Mouse (Mus musculus) CH12.LX (cell line): ENCODE results near the gene Atg101.

ENCODE experiments used
- CHD1 ChIP-seq: IDR thresholded peaks from 2 replicates; pipeline ENCODE4 v1.6.1; 2012; ENCODE audit warnings: low read depth, low read length, improper control_type of control experiment, inconsistent platforms
- ELF1 ChIP-seq: IDR thresholded peaks from 2 replicates; pipeline ENCODE4 v1.6.1; 2014; ENCODE audit warnings: low read depth, mild to moderate bottlenecking, inconsistent platforms, low read length, improper control_type of control experiment
- EP300 ChIP-seq: IDR thresholded peaks from 2 replicates; pipeline ENCODE4 v1.6.1; 2011; ENCODE audit warnings: low read length, improper control_type of control experiment
- ETS1 ChIP-seq: conservative IDR thresholded peaks from 2 replicates; pipeline ENCODE4 v1.6.1; 2012; ENCODE audit warnings: low read depth, mild to moderate bottlenecking, inconsistent platforms, low read length, improper control_type of control experiment, moderate library complexity
- HCFC1 ChIP-seq: IDR thresholded peaks from 2 replicates; pipeline ENCODE4 v1.6.1; 2012; ENCODE audit warnings: low read depth, mild to moderate bottlenecking, inconsistent platforms, low read length, improper control_type of control experiment
- JUND ChIP-seq: conservative IDR thresholded peaks from 2 replicates; pipeline ENCODE4 v1.6.1; 2011; ENCODE audit warnings: low read depth, low read length, improper control_type of control experiment
- MAFK ChIP-seq: IDR thresholded peaks from 2 replicates; pipeline ENCODE4 v1.6.1; 2011; ENCODE audit warnings: low read length, improper control_type of control experiment; ENCODE audit not compliant: insufficient replicate concordance
- NRF1 ChIP-seq: IDR thresholded peaks from 2 replicates; pipeline ENCODE4 v1.6.1; 2014; ENCODE audit warnings: low read depth, mild to moderate bottlenecking, inconsistent platforms, low read length, improper control_type of control experiment, moderate library complexity
- PAX5 ChIP-seq: IDR thresholded peaks from 2 replicates; pipeline ENCODE4 v1.6.1; 2012; ENCODE audit warnings: low read length, inconsistent platforms, mixed read lengths
- POLR2A ChIP-seq: IDR thresholded peaks from 2 replicates; pipeline ENCODE4 v1.6.1; 2011; ENCODE audit warnings: low read depth, mild to moderate bottlenecking, improper control_type of control experiment, low read length
- RAD21 ChIP-seq: IDR thresholded peaks from 2 replicates; pipeline ENCODE4 v1.6.1; 2011; ENCODE audit warnings: low read depth, mild to moderate bottlenecking, low read length, improper control_type of control experiment, moderate library complexity
- RCOR1 ChIP-seq: conservative IDR thresholded peaks from 2 replicates; pipeline ENCODE4 v1.6.1; 2012; ENCODE audit warnings: low read depth, mild to moderate bottlenecking, inconsistent platforms, low read length, improper control_type of control experiment
- TBP ChIP-seq: conservative IDR thresholded peaks from 2 replicates; pipeline ENCODE4 v1.6.1; 2011; ENCODE audit warnings: low read depth, low read length, improper control_type of control experiment
- ZKSCAN1 ChIP-seq: IDR thresholded peaks from 2 replicates; pipeline ENCODE4 v1.6.1; 2012; ENCODE audit warnings: low read depth, inconsistent platforms, low read length, improper control_type of control experiment, borderline replicate concordance

DNA sequence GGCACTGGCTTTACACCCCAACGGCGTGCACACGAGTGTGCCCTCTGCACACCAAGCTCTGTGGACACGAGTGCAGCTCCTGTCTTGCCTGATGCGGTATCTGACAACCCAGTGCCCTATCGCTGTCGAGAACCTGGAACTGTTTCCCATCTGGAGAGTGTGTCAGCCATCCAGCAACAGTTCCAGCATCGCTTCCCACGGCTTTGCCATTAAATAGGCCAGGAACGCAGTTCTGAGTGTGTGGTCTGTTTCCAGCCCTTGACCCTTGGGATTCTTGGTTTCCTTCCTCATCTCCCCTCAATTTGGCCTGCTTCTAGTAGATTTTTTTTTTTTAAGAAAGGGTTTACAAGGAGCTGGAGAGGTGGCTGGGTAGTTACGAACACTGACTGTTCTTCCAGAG is 12.0 kb downstream of the Atg101 start:
- no peak for TF ChIP-seq CHD1
- TF ChIP-seq POLR2A = no peak
- no peak for TF ChIP-seq TBP
- TF ChIP-seq EP300 = no peak
- no peak for TF ChIP-seq ZKSCAN1
- TF ChIP-seq MAFK = no peak
- TF ChIP-seq NRF1 = no peak
- no peak for TF ChIP-seq JUND
- TF ChIP-seq RCOR1 = no peak
- TF ChIP-seq PAX5 = no peak
- no peak for TF ChIP-seq ELF1
- TF ChIP-seq ETS1 = no peak
- no peak for TF ChIP-seq RAD21
- TF ChIP-seq HCFC1 = no peak
